Mouse (Mus musculus) frontal cortex, adult 2 months (tissue): ENCODE results near the gene Cbx1. TPM values are rescaled to one million over a fixed set of nuclear protein-coding genes. Genes with fewer than 3 reads are reported as not detected.

Experiments used
- DNase-seq, 2 experiments: peaks; one replicate each; pipeline ENCODE4 v3.0.0; 2022; ENCODE audit warnings: low spot score in 1 of 2; ENCODE audit errors: extremely low spot score in 1 of 2
- polyA plus RNA-seq: library from polyadenylated mRNA; depleted of rRNA; stranded (reverse); fragments of >200 nt; gene quantifications from 2 replicates; pipeline ENCODE4 v1.2.3, GENCODE M21; 2012; rRNA removed

Cbx1 gene
- 37.5 and 42.8 TPM in 2 replicates for polyA plus RNA-seq

GRCm38 (mm10) chr11:96788871-96789795 lies at the start of gene Cbx1:
Cbx1 (plus strand) TSS chr11:96789127.
- DNase-seq = peak; percentile 76 to 92

- no peak for DNase-seq
Observed at GRCm38 (mm10) chr11:96740796-96741195, 48.1 kb upstream of the Cbx1 start.

GRCm38 (mm10) chr11:96741995-96742394 lies 46.9 kb upstream of the Cbx1 start:
- peak in 1 of 2 experiments; percentile 56 for DNase-seq

GRCm38 (mm10) chr11:96743000-96743399 lies 45.9 kb upstream of the Cbx1 start:
- DNase-seq = no peak

GRCm38 (mm10) chr11:96743891-96744290 lies 45.0 kb upstream of the Cbx1 start:
- DNase-seq = no peak

GRCm38 (mm10) chr11:96746648-96747047 lies 42.3 kb upstream of the Cbx1 start:
- no peak for DNase-seq

- DNase-seq = no peak
Observed at GRCm38 (mm10) chr11:96747555-96747954, 41.4 kb upstream of the Cbx1 start.

GRCm38 (mm10) chr11:96755298-96755697 lies 33.6 kb upstream of the Cbx1 start:
- no peak for DNase-seq

GRCm38 (mm10) chr11:96757421-96757820 lies 31.5 kb upstream of the Cbx1 start:
- no peak for DNase-seq

- DNase-seq = no peak
Observed at GRCm38 (mm10) chr11:96758402-96758801, 30.5 kb upstream of the Cbx1 start.

GRCm38 (mm10) chr11:96760042-96760441 lies 28.9 kb upstream of the Cbx1 start:
- DNase-seq = peak in 1 of 2 experiments; percentile 84

GRCm38 (mm10) chr11:96761984-96762383 lies 26.9 kb upstream of the Cbx1 start:
- peak in 1 of 2 experiments; percentile 77 for DNase-seq

GRCm38 (mm10) chr11:96762742-96763470 lies 26.0 kb upstream of the Cbx1 start:
- no peak for DNase-seq

- DNase-seq = no peak
Observed at GRCm38 (mm10) chr11:96764511-96765350, 24.2 kb upstream of the Cbx1 start.

GRCm38 (mm10) chr11:96765645-96766044 lies 23.3 kb upstream of the Cbx1 start:
- DNase-seq = no peak

GRCm38 (mm10) chr11:96766555-96766954 lies 22.4 kb upstream of the Cbx1 start:
- DNase-seq = peak in 1 of 2 experiments; percentile 71

- DNase-seq = no peak
Observed at GRCm38 (mm10) chr11:96767096-96767495, 21.8 kb upstream of the Cbx1 start.

GRCm38 (mm10) chr11:96768240-96768639 lies 20.7 kb upstream of the Cbx1 start:
- DNase-seq = no peak

GRCm38 (mm10) chr11:96771274-96771975 lies 17.5 kb upstream of the Cbx1 start:
- DNase-seq = no peak

- no peak for DNase-seq
Observed at GRCm38 (mm10) chr11:96772413-96772812, 16.5 kb upstream of the Cbx1 start.
